Mouse (Mus musculus): ENCODE results near the gene Bbs12.

Gene Bbs12

DNA sequence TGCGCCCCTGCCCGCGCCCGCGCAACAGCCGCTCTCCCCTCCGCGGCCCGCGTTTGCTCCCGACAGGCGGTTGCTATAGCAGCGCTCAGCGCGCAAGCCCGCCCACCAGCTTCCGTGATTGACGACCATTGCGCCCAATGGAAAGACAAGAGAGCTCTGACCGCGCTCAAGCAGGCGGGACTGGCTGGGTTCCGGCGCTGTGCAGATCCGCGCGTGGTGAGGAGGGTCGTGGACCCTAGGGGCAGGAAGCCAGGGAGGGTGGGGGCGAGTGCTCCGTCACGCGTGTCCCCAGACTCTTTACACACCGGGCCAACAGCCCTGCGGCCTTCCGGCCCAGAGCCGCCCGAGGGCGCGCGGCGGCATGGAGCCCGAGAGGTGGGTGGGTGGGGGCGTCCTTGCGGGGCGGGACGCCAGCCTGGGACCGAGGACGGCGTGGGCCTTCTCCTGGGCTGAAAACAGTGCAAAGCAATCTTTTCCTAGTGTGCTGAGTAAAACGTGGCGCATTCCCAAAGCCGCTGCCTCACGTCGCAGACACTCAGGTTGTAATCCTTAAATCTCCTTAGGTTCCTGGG is at the start of gene Bbs12, which contains the start of gene Cetn4:
Gene Bbs12 (plus strand): TSS at position 185 of the 572 bp plus-strand sequence.
Gene Cetn4 (minus strand): TSS at position 339 of the 572 bp plus-strand sequence.
- DNase-seq, result peak; percentile 99

DNA sequence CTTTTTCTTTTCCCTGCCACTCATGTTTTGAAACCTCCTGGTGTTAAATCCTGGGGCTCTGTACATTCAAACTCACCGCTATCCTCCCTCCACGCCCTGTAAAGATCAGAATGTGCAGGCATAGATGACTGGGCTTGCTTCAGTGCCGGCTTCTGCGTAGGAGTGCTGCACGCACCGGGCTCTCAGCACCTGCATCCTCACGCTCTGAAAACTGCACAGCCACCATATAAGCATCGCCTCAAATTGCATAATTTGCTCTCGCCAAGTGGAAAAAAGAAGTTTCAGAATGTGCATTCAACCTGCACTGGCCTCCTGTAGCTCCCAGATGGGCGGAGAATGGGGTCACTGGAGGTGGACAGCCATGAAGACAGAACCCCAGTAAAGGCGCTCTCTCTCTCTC is 44.0 kb upstream of the Bbs12 start:
- DNase-seq, result no peak

DNA sequence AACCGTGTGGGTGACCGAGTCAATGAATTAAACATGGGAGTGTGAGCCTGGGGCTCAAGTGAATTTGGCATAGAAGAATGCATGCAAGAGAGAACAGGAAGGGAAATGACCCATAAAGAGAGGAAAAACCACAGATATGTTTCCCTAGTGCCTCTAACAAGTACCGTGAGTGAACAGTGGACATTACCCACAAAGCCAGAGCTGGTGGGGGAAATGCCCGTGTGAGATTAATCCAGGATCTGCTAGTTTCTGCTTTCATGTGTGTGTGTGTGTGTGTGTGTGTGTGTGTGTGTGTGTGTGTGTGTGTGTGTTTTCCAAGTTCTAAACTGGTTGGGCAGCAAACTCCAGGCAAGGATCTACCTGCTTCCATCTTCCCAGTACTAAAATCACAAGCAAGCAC is 42.4 kb upstream of the Bbs12 start:
- DNase-seq, result no peak

- peak; percentile 62 to 70 for DNase-seq
Observed at GRCm38 (mm10) chr3:37271209-37271608, 41.1 kb upstream of the Bbs12 start.

DNA sequence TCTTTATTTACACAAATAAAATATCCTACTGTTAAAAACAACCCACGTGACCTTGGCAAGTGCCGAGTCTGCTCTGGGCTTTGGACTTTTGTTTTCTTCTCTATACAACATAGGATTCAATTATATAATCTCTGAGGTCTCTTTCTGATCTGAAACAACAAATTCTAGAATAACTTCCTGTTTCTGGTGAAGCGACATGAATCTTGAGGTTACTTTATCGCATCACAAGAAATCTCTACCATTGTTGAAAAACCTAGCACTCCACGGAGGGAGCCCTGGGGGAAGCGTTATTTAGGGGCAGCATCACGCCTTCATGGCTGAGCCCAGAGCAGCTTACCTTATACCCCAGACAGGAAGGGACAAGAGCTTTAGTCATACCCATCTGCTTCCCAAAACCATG is 39.3 kb upstream of the Bbs12 start:
- DNase-seq, result no peak

DNA sequence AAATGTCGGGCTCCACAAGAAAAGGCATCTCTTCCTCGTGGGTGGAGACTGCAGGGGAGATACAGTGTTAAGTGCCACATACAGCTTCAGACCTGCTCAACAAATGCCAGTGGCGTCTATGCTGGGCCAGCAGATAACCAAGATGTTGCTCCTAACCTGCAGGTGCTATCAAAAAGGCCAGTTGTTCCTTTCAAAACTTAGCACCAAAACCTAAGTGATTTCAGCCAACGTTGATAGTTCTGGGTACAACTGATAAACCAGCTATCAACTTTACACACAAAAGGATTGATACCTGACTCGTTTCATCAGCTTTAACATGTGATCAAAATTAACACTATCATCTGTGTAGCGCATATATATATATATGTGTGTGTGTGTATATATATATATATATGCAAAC is 37.7 kb upstream of the Bbs12 start:
- no peak for DNase-seq

GRCm38 (mm10) chr3:37280221-37280620 is 32.1 kb upstream of the Bbs12 start:
- no peak for DNase-seq

GRCm38 (mm10) chr3:37280871-37281270 is 31.5 kb upstream of the Bbs12 start:
- DNase-seq, result no peak

DNA sequence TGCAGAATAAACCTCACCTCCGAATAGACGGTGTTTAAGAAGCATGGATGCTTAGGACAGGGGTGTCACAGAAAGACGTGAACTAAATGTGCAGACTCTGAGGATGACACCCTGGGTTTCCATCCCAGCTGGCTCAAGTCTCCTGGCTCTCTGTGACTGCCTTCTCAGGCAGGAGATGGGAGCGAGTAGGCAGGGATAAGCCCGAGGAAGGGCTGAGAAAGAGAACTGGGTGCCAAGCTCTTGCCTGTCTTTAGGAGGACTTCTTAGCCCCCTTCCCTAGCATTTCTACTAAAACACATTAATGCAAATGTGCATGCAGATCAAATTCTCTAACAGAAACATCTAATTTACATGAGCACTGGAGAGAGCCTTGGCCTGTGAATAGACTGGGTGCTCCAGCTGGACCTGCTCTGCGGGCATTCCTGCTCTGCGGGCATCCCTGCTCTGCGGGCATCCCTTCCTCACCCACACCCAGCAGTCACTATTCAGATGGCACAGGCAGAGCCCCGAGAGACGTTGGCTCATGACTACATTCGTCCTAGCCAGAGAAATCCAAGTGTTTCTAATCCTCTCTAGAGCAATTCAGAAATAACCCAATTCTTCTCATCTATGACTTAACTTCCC is 29.9 kb upstream of the Bbs12 start:
- DNase-seq, result no peak

DNA sequence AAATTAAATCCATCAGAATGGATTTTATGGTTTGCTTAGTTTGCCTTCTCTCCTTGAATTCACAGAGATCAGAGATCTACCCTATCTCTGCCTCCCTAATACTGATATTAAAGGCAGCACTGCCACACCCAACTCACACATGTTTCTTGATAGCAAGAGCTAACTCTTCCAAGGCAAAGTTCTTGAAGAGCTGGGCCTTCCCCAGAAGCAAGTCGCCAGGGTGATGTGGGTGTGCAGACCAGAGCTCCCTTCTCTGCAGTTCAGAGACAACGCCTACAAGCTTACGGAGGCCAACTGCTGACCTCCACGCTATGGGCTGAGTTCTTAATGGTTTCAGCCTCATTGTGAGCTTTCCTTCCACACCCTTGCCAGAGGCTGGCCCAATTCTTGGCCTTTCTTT is 29.1 kb upstream of the Bbs12 start:
- no peak for DNase-seq

- no peak for DNase-seq
Observed at GRCm38 (mm10) chr3:37289237-37289636, 23.1 kb upstream of the Bbs12 start.

DNA sequence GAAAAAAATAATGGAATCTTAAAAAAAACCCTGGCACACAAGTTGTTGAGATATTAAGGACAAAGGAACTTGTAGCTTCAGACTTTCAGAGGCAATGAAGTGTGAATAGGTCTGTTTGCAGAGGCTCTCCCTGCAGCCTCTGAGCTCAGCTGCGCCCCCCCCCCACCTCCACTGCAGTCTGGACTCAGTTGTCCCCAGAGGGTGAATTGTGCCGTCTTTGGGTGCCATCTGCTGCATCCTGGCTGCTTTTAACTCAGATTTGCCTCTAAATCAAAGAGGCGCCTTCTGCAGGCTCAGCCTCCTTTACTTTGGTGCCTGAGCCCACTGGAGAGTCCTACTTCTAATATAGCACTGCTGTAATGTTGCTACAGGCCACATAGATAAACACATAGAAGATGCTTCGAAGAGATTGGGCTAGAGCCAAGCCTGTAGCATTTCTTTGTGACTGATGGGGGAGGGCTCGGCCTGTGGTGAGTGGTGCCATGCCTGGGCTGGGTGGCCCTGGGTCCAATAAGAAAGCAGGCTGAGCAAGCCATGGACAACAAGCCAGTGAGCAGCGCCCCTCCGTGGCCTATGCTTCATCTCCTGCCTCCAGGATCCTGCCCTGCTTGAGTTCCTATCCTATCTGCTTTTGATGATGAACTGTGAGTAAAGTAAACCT is 21.3 kb upstream of the Bbs12 start:
- peak; percentile 5 to 16 for DNase-seq

- DNase-seq, result no peak
Observed at GRCm38 (mm10) chr3:37291929-37292328, 20.4 kb upstream of the Bbs12 start.

DNA sequence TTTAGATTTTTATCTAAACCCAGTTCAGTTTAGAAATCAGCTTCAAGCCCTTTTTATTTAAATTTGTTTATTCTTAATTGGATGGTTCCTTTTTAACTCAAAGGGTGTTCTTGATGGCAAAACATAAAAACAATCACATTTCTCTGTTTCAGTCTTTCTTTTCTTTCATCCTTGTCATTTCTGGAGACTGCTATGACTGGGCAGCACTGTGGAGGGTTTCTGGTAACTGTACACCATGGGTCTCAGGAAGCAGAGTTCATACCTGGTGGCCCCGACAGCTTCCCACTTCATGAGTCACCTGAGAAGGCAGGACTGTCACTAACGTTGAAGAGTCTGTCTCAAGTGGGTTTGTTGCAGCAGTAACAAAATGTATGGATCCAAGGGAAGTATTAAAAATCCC is 19.7 kb upstream of the Bbs12 start:
- no peak for DNase-seq

- no peak for DNase-seq
Observed at GRCm38 (mm10) chr3:37299470-37299869, 12.9 kb upstream of the Bbs12 start.

- DNase-seq, result peak; percentile 55 to 64
Observed at GRCm38 (mm10) chr3:37302685-37303084, 9.7 kb upstream of the Bbs12 start.

DNA sequence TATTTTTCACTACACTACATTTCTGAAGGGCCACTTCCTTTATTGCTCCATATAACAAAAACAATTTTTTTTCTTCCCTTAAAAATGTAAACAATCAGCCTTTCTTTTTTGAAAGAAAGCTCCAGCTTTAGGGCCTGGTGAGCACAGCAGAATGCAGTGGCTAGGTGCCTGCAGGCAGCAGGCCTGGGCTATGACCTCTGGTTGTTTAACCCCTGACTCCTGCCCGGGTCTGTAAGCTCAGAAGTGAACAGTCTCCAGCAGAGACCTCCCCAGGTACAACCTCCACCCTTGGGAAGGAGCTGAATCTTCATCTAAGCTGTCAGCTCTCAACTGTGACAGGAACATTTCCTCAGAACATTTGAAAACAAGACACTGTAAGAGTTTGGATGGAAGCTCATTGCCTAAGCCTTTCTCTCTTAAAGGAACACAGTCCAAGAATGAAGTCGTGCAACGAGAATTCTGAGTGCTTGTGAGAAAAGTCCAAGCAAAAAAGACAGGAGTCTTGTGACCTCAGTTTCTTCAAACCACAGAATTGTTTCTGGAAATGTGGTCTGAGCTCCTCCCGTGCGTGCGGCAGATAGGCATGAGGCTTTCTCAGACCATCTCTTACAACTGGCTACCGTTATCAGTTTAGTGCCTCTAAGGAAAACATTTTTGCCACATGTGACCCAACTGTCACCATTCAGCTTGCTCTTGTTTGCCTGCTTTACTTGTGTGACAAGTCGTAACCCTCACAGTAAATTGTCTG is 8.8 kb upstream of the Bbs12 start:
- no peak for DNase-seq

- no peak for DNase-seq
Observed at GRCm38 (mm10) chr3:37311897-37312369, 421 bp upstream of the Bbs12 start.

DNA sequence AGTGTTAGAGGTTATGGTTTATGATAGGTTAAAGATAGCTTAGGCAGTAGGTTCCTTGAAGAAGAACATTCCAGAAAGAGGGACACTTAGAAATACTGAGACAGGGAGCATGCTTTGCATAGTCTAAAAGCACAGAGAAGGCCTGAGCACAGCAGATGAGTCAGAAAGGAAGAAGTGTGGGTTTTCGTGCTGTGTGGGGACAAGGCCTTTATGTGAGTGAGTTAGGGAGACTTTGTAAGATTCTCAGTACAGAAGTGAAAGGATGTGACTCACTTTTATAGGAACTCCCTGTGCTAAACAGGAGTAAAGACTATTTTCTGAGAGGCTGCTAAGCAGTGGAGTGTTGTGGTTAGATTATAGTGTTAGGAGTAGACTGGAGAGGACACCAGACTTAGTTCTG is 1.0 kb downstream of the Bbs12 start:
- no peak for DNase-seq

DNA sequence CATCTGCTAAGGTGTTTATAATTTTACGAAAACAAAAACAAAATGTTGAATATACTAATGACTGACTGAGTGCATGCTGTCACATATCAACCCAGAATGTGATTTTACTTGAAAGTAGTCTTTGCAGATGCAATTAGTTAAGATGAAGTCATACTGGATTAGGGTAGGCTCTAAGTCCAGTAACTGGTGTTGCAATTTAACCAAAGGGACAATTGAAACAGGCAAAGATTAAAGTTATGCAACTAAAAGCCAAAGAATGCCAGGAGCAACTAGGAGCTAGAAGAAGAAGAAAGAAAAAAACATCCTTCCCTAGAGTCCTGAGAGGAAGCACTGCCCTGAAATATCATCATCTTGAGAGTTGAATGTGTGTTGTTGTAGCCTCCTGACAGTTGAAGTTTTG is 3.9 kb downstream of the Bbs12 start:
- DNase-seq, result no peak

DNA sequence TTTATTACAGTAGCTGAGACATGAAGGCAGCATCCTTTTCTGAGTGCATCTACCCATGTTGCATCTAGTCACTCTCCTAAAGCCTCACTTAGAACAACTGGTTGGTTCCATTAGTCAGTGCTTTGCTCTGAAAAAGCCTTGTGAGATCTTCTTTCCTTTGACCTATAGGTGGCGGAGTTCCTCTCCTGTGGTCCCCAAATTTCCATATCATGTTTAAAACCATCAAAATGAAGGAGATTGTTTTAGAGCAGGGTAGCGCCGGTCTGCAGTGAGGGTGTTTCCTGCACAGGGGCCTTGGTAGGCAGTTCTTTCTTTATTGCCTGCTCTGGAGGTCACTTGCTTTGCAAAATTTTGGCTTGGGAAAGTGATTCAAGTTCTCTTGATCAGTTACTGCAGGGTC is 12.0 kb downstream of the Bbs12 start:
- peak; percentile 16 to 43 for DNase-seq

DNA sequence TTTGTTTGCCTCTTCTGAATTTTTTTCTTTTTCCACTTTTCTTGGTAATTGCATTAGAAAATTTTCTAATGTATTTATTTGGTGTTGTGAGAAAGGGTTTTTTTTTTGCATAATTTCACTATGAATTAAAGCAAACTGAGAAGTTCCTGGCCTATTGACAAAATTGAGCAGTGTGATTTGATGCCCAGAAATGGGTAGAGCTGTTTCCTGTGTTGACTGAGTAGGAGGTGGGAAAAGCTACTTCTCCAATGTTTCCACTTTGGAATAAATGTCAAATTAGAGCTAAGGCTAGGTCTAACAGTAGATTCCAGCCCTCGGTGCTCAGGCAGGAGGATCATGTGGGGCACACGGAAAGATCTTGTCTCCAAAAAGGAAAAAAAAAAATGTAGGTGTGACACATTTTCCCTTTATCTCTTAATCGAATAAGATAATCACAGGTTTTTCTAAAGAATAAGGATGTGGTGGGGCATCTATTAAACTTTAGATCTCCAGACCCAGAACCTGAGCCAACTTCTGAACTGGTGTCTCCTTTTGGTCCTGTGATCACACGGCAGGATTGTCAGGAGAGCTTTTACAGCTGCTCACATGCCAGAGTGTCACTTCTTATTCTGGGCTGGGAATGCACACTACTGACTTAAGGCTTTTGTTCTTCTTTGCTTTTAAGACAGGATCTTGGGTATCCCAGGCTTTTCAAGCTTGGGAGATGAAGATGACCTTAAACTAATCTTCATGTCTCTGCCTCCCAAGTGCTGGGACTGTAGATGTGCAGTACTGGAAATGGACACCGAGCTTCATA is 13.2 kb downstream of the Bbs12 start:
- no peak for DNase-seq

DNA sequence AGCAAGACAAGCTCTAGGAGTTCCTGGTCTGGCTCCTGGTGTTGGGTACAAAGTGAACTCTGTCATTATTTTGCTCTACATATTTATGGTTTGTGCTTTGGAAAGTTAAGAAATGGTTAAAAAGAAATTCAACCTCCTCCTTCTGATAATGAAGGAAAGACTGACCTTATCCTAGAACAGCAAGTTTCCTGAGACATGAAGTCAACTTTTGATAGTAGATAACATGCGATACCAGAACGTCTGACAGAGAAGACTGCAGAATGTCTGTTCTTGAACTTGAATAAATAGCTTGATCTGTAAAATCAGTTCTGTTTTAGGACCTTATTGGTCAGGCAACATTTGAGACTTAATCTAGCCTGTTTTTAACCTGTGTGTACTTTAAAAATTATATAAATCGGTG is 14.3 kb downstream of the Bbs12 start:
- DNase-seq, result no peak
